Mouse (Mus musculus): Measurements from ENCODE around the gene Tomm6. TPM values are rescaled to one million over a fixed set of nuclear protein-coding genes. Genes with fewer than 3 reads are reported as not detected.
A peak's percentile ranks its signal among the peaks of the same experiment; 100 is the strongest.
"Not testable (repeated sequence)": the region's sequence is repeated elsewhere in the genome, so short reads cannot be mapped to it uniquely, and the experiment has no call there.

Tomm6 gene
- polyA plus RNA-seq, 1 experiment, result 126 TPM

GRCm38 (mm10) chr17:47658741-47659243 lies 29.4 kb downstream of the Tomm6 start:
- no peak for DNase-seq (ENCODE audit: low read depth, low spot score)
- 38% methylated on average over 3 of the region's 3 CpGs for WGBS

GRCm38 (mm10) chr17:47657901-47658300 lies 30.3 kb downstream of the Tomm6 start:
- no peak for DNase-seq (ENCODE audit: low read depth, low spot score)

GRCm38 (mm10) chr17:47655697-47656096 lies 32.5 kb downstream of the Tomm6 start:
- DNase-seq (ENCODE audit: low read depth, low spot score), result no peak
- 47% methylated on average over 5 of the region's 5 CpGs for WGBS

More at GRCm38 (mm10) chr17:47657901-47658300, 30.3 kb downstream of the Tomm6 start:
- 58% methylated on average over 4 of the region's 4 CpGs for WGBS

DNA sequence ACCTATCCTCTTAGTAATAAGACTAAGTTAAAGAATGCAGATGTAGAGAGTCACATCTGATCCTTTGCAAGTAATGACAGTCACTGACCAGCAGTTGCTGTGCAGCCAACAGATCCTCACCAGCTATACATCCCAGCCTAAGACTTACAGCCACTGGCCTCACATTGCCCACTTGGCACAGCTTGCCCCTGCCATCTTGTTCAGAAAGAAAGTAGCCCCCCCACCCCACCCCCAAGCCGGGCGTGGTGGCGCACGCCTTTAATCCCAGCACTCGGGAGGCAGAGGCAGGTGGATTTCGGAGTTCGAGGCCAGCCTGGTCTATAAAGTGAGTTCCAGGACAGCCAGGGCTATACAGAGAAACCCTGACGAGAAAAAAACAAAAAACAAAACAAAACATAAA lies 33.8 kb downstream of the Tomm6 start:
- DNase-seq (ENCODE audit: low read depth, low spot score), result not testable (repeated sequence)
- WGBS, result 89% methylated on average over 8 of the region's 8 CpGs

DNA sequence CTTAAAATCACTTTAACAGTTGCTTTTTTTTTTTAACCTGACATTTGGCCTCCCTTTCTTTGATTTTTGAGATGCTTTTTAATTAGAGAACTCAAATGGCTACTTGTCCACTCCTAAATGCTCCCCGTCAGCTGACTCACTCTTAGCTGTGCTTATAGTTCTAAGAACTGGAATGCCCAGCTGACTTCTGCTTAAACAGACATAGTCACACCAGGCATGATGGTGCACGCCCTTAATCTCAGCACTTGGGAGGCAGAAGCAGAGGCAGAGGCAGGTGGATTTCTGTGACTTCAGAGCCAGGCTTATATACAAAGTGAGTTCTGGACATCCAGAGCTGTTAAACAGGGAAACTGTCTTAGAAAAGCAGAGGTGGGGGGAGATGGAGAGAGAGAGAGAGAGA lies 36.2 kb downstream of the Tomm6 start:
- 88% methylated on average over 2 of the region's 2 CpGs for WGBS
- no peak for DNase-seq (ENCODE audit: low read depth, low spot score)

DNA sequence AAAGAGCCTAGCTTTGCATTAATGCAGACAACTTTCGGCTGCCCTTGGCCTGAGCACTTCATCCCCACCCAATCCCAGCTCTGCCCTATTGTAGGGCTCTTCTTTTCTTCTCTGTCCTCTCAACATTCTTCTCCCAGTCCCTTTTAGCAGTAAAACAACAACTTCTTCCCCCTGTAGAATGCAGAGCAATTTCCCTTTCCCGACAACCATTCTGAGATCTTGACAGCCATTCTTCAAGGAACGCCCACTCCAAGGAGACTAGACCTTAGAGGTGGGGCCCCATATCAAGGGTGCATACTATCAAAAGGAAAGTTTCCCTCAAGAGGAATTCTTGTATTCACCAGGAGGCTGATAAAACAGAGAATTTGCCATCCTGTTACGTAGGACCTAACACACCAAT lies 39.2 kb downstream of the Tomm6 start:
- no peak for DNase-seq (ENCODE audit: low read depth, low spot score)
- WGBS, result 79% methylated on average over 4 of the region's 4 CpGs

DNA sequence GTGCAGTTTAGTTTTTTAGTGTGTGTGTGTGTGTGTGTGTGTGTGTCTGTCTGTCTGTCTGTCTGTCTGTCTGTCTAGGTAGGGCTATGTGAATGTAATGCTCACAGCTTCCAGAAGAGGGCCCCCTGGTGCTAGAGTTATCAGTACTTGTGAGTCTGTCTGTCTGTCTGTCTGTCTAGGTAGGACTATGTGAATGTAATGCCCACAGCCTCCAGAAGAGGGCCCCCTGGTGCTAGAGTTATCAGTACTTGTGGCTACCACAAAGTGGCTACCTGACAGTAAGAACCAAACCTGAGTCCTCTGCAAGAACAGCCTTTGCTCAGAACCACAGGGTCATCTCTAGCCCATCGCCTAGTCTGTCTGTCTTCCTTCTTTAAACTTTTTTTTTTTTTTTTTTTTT lies 41.5 kb downstream of the Tomm6 start:
- DNase-seq (ENCODE audit: low read depth, low spot score), result peak; percentile 50
- WGBS, result 93% methylated on average over 1 of the region's 1 CpGs

DNA sequence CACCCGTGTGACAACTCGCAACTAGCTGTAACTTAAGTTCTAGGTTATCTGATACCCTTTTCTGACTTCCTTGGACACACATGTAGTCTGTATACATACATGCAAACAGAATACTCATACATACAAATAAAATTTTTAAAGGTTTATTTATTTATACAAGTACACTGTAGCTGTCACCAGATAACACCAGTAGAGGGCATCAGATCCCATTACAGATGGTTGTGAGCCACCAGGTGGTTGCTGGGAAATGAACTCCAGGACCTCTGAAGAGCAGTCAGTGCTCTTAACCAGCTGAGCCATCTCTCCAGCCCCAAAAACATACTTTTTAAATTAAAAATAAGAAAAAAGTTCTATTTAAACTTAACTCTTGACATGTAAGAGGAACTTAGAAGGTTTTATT lies 45.2 kb downstream of the Tomm6 start:
- 85% methylated on average over 2 of the region's 2 CpGs for WGBS
- no peak for DNase-seq (ENCODE audit: low read depth, low spot score)

Other genes with a start within 250 kb of the Tomm6 start
- 15.3 and 19.7 TPM in 2 replicates for gene Taf8, start 186.1 kb downstream of the Tomm6 start, polyA plus RNA-seq (2012; rRNA removed)
- gene Ccnd3, start 183.3 kb downstream of the Tomm6 start, polyA plus RNA-seq (2012; rRNA removed), result 57.0 and 63.7 TPM in 2 replicates
- gene Bysl, start 76.9 kb downstream of the Tomm6 start, polyA plus RNA-seq (2012; rRNA removed), result 8.4 and 10.4 TPM in 2 replicates
- gene Med20, start 76.8 kb downstream of the Tomm6 start, polyA plus RNA-seq (2012; rRNA removed), result 21.7 and 23.7 TPM in 2 replicates
- gene Gm20517, start 76.8 kb downstream of the Tomm6 start, polyA plus RNA-seq (2012; rRNA removed), result 0.14 and 0.17 TPM in 2 replicates
- 5.0 and 9.2 TPM in 2 replicates for gene Usp49, start 57.7 kb downstream of the Tomm6 start, polyA plus RNA-seq (2012; rRNA removed)
- gene Frs3, start 644 bp upstream of the Tomm6 start, polyA plus RNA-seq (2012; rRNA removed), result 4.4 and 7.3 TPM in 2 replicates
- 0.70 and 0.87 TPM in 2 replicates for gene Gm21981, start 6.1 kb upstream of the Tomm6 start, polyA plus RNA-seq (2012; rRNA removed)
- 0.56 and 0.86 TPM in 2 replicates for gene Prickle4, start 6.3 kb upstream of the Tomm6 start, polyA plus RNA-seq (2012; rRNA removed)
- 3.9 and 21.9 TPM in 2 replicates for gene Pgc, start 38.5 kb upstream of the Tomm6 start, polyA plus RNA-seq (2012; rRNA removed)
- gene Tfeb, start 48.6 kb upstream of the Tomm6 start, polyA plus RNA-seq (2012; rRNA removed), result 18.0 and 20.3 TPM in 2 replicates
- 4.3 and 4.6 TPM in 2 replicates for gene Mdfi, start 146.3 kb upstream of the Tomm6 start, polyA plus RNA-seq (2012; rRNA removed)
- 46.2 and 62.4 TPM in 2 replicates for gene Foxp4, start 236.3 kb upstream of the Tomm6 start, polyA plus RNA-seq (2012; rRNA removed)